13 mouse cellular contexts compared by ENCODE assay signal in genomic region chr3:87778283-87778682, GRCm38 (mm10). TPM values are rescaled to one million over a fixed set of nuclear protein-coding genes. Genes with fewer than 3 reads are reported as not detected.
DNase-seq lines count a peak whose midpoint lies in the region; ATAC-seq and TF ChIP-seq lines count a peak whose summit lies in the region.
"Had no signal": no experiment of that assay in that cellular context is flagged by ENCODE, and none has a peak within 500 bp of the region (broad histone marks: within the 10 kb centered on the region; RNA-seq: fewer than 3 reads in every experiment).

No protein-coding gene starts in this region.

- TF ChIP-seq EP300 in stomach, postnatal 0 days (optimal IDR thresholded peaks at IDR 0.05) = no peak

- 0 out of 2 replicates have a peak overlapping the region, but pooled peaks have one; percentile 4 for H3K4me2 ChIP-seq in heart, embryonic 14.5 days (ENCODE audit: low read length)
- H3K4me2 ChIP-seq in embryonic facial prominence, embryonic 12.5 days (replicated peaks) = peak overlapping the region; percentile 26
- peak overlapping the region; percentile 37 for H3K4me2 ChIP-seq in hindbrain, embryonic 13.5 days
- H3K4me2 ChIP-seq in stomach, postnatal 0 days (replicated peaks; ENCODE audit: low read depth) = no peak overlapping the region

- H3K4me1 ChIP-seq in heart, embryonic 14.5 days (ENCODE audit: control insufficient read depth in 2 of 2, insufficient read depth in 2 of 2, low read length in 2 of 2) = no peaks in the 10 kb centered on the region
- H3K4me1 ChIP-seq in embryonic facial prominence, embryonic 12.5 days = peaks cover 26% of the 10 kb centered on the region
- peaks cover 48% of the 10 kb centered on the region for H3K4me1 ChIP-seq in hindbrain, embryonic 13.5 days (replicated peaks)
- H3K4me1 ChIP-seq in stomach, postnatal 0 days (replicated peaks; ENCODE audit: control insufficient read depth, insufficient read depth) = no peaks in the 10 kb centered on the region

- TF ChIP-seq CTCF in stomach, postnatal 0 days (IDR thresholded peaks at IDR 0.05; ENCODE audit: low read depth) = no peak

- no peaks in the 10 kb centered on the region for H3K9me3 ChIP-seq in heart, embryonic 14.5 days (ENCODE audit: control insufficient read depth, low read length)
- no peaks in the 10 kb centered on the region for H3K9me3 ChIP-seq in embryonic facial prominence, embryonic 12.5 days
- H3K9me3 ChIP-seq in hindbrain, embryonic 13.5 days = no peaks in the 10 kb centered on the region
- no peaks in the 10 kb centered on the region for H3K9me3 ChIP-seq in stomach, postnatal 0 days (ENCODE audit: control insufficient read depth, low read length)
- H3K9me3 ChIP-seq: midbrain, embryonic 12.5 days had no signal

- H3K9ac ChIP-seq in heart, embryonic 14.5 days (ENCODE audit: low read length) = no peak overlapping the region
- H3K9ac ChIP-seq in embryonic facial prominence, embryonic 12.5 days = no peak overlapping the region
- H3K9ac ChIP-seq in hindbrain, embryonic 13.5 days = peak overlapping the region; percentile 43
- H3K9ac ChIP-seq in stomach, postnatal 0 days (ENCODE audit: low read length) = no peak overlapping the region
- H3K9ac ChIP-seq: liver, embryonic 14.5 days; midbrain, embryonic 12.5 days had no signal

- DNase-seq in heart, postnatal 25 days (ENCODE audit: low spot score) = no peak
- peak; percentile 53 to 74 for DNase-seq in kidney, postnatal 36 days
- no peak for DNase-seq in stomach, postnatal 0 days (ENCODE audit: low spot score)
- DNase-seq: cerebellum, adult 9-10 months; right cerebral cortex, adult 18-20 months had no signal

- peaks cover 64% of the 10 kb centered on the region for H3K27me3 ChIP-seq in heart, embryonic 14.5 days (ENCODE audit: control insufficient read depth, insufficient read depth, low read length)
- peaks cover 41% of the 10 kb centered on the region for H3K27me3 ChIP-seq in embryonic facial prominence, embryonic 12.5 days
- H3K27me3 ChIP-seq in hindbrain, embryonic 13.5 days = 0 out of 2 replicates have a peak, but pooled peaks cover 8% of the 10 kb centered on the region
- no peaks in the 10 kb centered on the region for H3K27me3 ChIP-seq in stomach, postnatal 0 days (ENCODE audit: control insufficient read depth, insufficient read depth, low read length)

- intact Hi-C loops in heart, postnatal 25 days (cut with DNase I) = no loop called here

- H3K4me3 ChIP-seq in heart, embryonic 14.5 days (ENCODE audit: control insufficient read depth in 1 of 2, insufficient read depth in 1 of 2, low read depth in 1 of 2, low read length in 2 of 2) = no peak overlapping the region
- no peak overlapping the region for H3K4me3 ChIP-seq in embryonic facial prominence, embryonic 12.5 days
- H3K4me3 ChIP-seq in hindbrain, embryonic 13.5 days = no peak overlapping the region
- H3K4me3 ChIP-seq in stomach, postnatal 0 days (ENCODE audit: low read depth, low read length) = no peak overlapping the region
- H3K4me3 ChIP-seq: midbrain, embryonic 12.5 days had no signal

- H3K27ac ChIP-seq in heart, embryonic 14.5 days (replicated peaks in 1 of 2; ENCODE audit: control insufficient read depth in 1 of 2, insufficient read depth in 1 of 2, low read depth in 2 of 2, low read length in 2 of 2) = no peak overlapping the region
- no peak overlapping the region; the same call in 1 of the 2 replicates for H3K27ac ChIP-seq in embryonic facial prominence, embryonic 12.5 days
- peak overlapping the region; percentile 70 for H3K27ac ChIP-seq in hindbrain, embryonic 13.5 days
- no peak overlapping the region for H3K27ac ChIP-seq in stomach, postnatal 0 days (replicated peaks)
- H3K27ac ChIP-seq: liver, embryonic 14.5 days had no signal

- no peaks in the 10 kb centered on the region for H3K36me3 ChIP-seq in heart, embryonic 14.5 days (ENCODE audit: control insufficient read depth, insufficient read depth, low read length)
- no peaks in the 10 kb centered on the region for H3K36me3 ChIP-seq in embryonic facial prominence, embryonic 12.5 days
- no peaks in the 10 kb centered on the region for H3K36me3 ChIP-seq in hindbrain, embryonic 13.5 days
- H3K36me3 ChIP-seq in stomach, postnatal 0 days (ENCODE audit: control insufficient read depth, insufficient read depth, low read length) = no peaks in the 10 kb centered on the region
- H3K36me3 ChIP-seq: midbrain, embryonic 12.5 days had no signal

- 47% methylated on average over 23 of the region's 23 CpGs for WGBS in heart, embryonic 14.5 days
- WGBS in embryonic facial prominence, embryonic 12.5 days = 53% methylated on average over 23 of the region's 23 CpGs
- WGBS in hindbrain, embryonic 13.5 days = 39% methylated on average over 23 of the region's 23 CpGs
- 56% methylated on average over 23 of the region's 23 CpGs for WGBS in stomach, postnatal 0 days

- no peak for ATAC-seq in heart, embryonic 14.5 days (ENCODE audit: insufficient number of reproducible peaks, insufficient read depth, low FRiP score, low read depth)
- ATAC-seq in embryonic facial prominence, embryonic 12.5 days (ENCODE audit: insufficient number of reproducible peaks, insufficient read depth, low FRiP score, low TSS enrichment) = no peak
- 0 out of 2 replicates have a peak, but pooled peaks have one; percentile 26 for ATAC-seq in hindbrain, embryonic 13.5 days (ENCODE audit: low FRiP score)
- ATAC-seq in stomach, postnatal 0 days (ENCODE audit: low FRiP score, low TSS enrichment) = no peak
- no peak for ATAC-seq in granulocyte monocyte progenitor cell, adult 5-6 weeks (replicated peaks; ENCODE audit: poor library complexity, severe bottlenecking)

RNA-seq across cellular contexts. Expression of gene Ntrk1, which starts 16.7 kb away (rescaled TPM):
- polyA plus RNA-seq in heart, embryonic 14.5 days (2014; fragmentation: Nextera tagmentation; extraction: Ambion mirVana) = 0.15 and 0.18 TPM in 2 replicates
- under 1 TPM; 0.17 to 0.18 TPM for total RNA-seq in heart, postnatal 25 days (2021)
- 40.0 and 51.7 TPM in 2 replicates for polyA plus RNA-seq in embryonic facial prominence, embryonic 12.5 days (2016; fragmentation: Nextera tagmentation; extraction: Ambion mirVana)
- 29.2 and 40.2 TPM in 2 replicates for polyA plus RNA-seq in hindbrain, embryonic 13.5 days (2015; fragmentation: Nextera tagmentation; extraction: Ambion mirVana)
- polyA plus RNA-seq in stomach, postnatal 0 days (2015; fragmentation: Nextera tagmentation; extraction: Ambion mirVana) = 0.39 and 0.41 TPM in 2 replicates
- not detected in 2 replicates for total RNA-seq in granulocyte monocyte progenitor cell, adult 5-6 weeks (2014; fragmentation: Nextera tagmentation)
- not detected in 2 replicates for total RNA-seq in granulocyte monocyte progenitor cell, adult 5-6 weeks (2017)
- total RNA-seq: gastrocnemius, adult 18-20 months had no signal

RNA-seq across cellular contexts. Expression of gene Insrr, which starts 18.5 kb away (rescaled TPM):
- 0.08 TPM in 1 of 2 replicates, not detected in the other for polyA plus RNA-seq in heart, embryonic 14.5 days (2014; fragmentation: Nextera tagmentation; extraction: Ambion mirVana)
- under 1 TPM in 1 of 2 experiments, not detected in 1; 0.08 TPM for total RNA-seq in heart, postnatal 25 days (2021)
- polyA plus RNA-seq in embryonic facial prominence, embryonic 12.5 days (2016; fragmentation: Nextera tagmentation; extraction: Ambion mirVana) = 1.7 and 1.9 TPM in 2 replicates
- polyA plus RNA-seq in hindbrain, embryonic 13.5 days (2015; fragmentation: Nextera tagmentation; extraction: Ambion mirVana) = 1.4 TPM in 2 replicates
- 0.18 and 0.19 TPM in 2 replicates for polyA plus RNA-seq in stomach, postnatal 0 days (2015; fragmentation: Nextera tagmentation; extraction: Ambion mirVana)
- not detected in 2 replicates for total RNA-seq in granulocyte monocyte progenitor cell, adult 5-6 weeks (2014; fragmentation: Nextera tagmentation)
- total RNA-seq in granulocyte monocyte progenitor cell, adult 5-6 weeks (2017) = not detected in 2 replicates
- total RNA-seq: gastrocnemius, adult 18-20 months had no signal
- polyA plus RNA-seq: heart, embryonic 16.5 days had no signal

RNA-seq across cellular contexts. Expression of gene Lrrc71, which starts 29.9 kb away (rescaled TPM):
- polyA plus RNA-seq in heart, embryonic 14.5 days (2014; fragmentation: Nextera tagmentation; extraction: Ambion mirVana) = 0.12 and 0.32 TPM in 2 replicates
- total RNA-seq in heart, postnatal 25 days (2021) = under 1 TPM; 0.16 to 0.17 TPM
- 0.28 and 0.31 TPM in 2 replicates for polyA plus RNA-seq in embryonic facial prominence, embryonic 12.5 days (2016; fragmentation: Nextera tagmentation; extraction: Ambion mirVana)
- polyA plus RNA-seq in hindbrain, embryonic 13.5 days (2015; fragmentation: Nextera tagmentation; extraction: Ambion mirVana) = 0.43 and 0.71 TPM in 2 replicates
- 0.29 and 0.38 TPM in 2 replicates for polyA plus RNA-seq in stomach, postnatal 0 days (2015; fragmentation: Nextera tagmentation; extraction: Ambion mirVana)
- not detected in 2 replicates for total RNA-seq in granulocyte monocyte progenitor cell, adult 5-6 weeks (2014; fragmentation: Nextera tagmentation)
- not detected in 2 replicates for total RNA-seq in granulocyte monocyte progenitor cell, adult 5-6 weeks (2017)
- total RNA-seq: gastrocnemius, adult 18-20 months had no signal

RNA-seq across cellular contexts. Expression of gene Pear1, which starts 45.8 kb away (rescaled TPM):
- polyA plus RNA-seq in heart, embryonic 14.5 days (2014; fragmentation: Nextera tagmentation; extraction: Ambion mirVana) = 16.2 and 17.0 TPM in 2 replicates
- total RNA-seq in heart, postnatal 25 days (2021) = 10 to 100 TPM; 17.9 to 21.7 TPM
- polyA plus RNA-seq in embryonic facial prominence, embryonic 12.5 days (2016; fragmentation: Nextera tagmentation; extraction: Ambion mirVana) = 14.4 and 15.1 TPM in 2 replicates
- polyA plus RNA-seq in hindbrain, embryonic 13.5 days (2015; fragmentation: Nextera tagmentation; extraction: Ambion mirVana) = 9.8 and 11.0 TPM in 2 replicates
- 6.1 and 6.8 TPM in 2 replicates for polyA plus RNA-seq in stomach, postnatal 0 days (2015; fragmentation: Nextera tagmentation; extraction: Ambion mirVana)
- total RNA-seq in granulocyte monocyte progenitor cell, adult 5-6 weeks (2014; fragmentation: Nextera tagmentation) = 1.8 and 9.6 TPM in 2 replicates
- total RNA-seq in granulocyte monocyte progenitor cell, adult 5-6 weeks (2017) = 0.57 and 1.0 TPM in 2 replicates

Comparison
In these comparisons a context has a peak if more than half of its experiments do, and no peak if none do; other contexts are left out.
1. DNase-seq: peak in kidney, postnatal 36 days (2 of 2); none in heart, postnatal 25 days (single experiment) and stomach, postnatal 0 days (single experiment).
2. RNA of gene Ntrk1, which starts 16.7 kb away (polyA plus RNA-seq): 29.2 to 40.2 TPM in hindbrain, embryonic 13.5 days and 40.0 to 51.7 TPM in embryonic facial prominence, embryonic 12.5 days; 0.39 to 0.41 TPM in stomach, postnatal 0 days and 0.15 to 0.18 TPM in heart, embryonic 14.5 days; every median in the first group is over 10 times any median in the second.